Mouse (Mus musculus) CH12.LX (cell line): ENCODE results near the gene Calcoco1. TPM values are rescaled to one million over a fixed set of nuclear protein-coding genes. Genes with fewer than 3 reads are reported as not detected.
A peak's percentile ranks its signal among the peaks of the same experiment; 100 is the strongest.

Experiments used
- DNase-seq: peaks from one replicate; pipeline ENCODE4 v3.0.0-alpha.2; 2013; ENCODE audit errors: extremely low read depth
- H3K27ac ChIP-seq: 2 replicates; pipeline ENCODE4 v1.5.1; 2012; ENCODE audit warnings: low read depth, mild to moderate bottlenecking, control low read depth, moderate library complexity; ENCODE audit not compliant: insufficient read depth
- H3K27me3 ChIP-seq: replicated peaks from 2 replicates; pipeline ENCODE3; 2012; ENCODE audit warnings: inconsistent platforms
- H3K36me3 ChIP-seq, 2 experiments: replicated peaks in 1 of 2; 2 replicates each; pipeline versions ENCODE3 to v1.6.1; 2012; ENCODE audit warnings: inconsistent platforms in 1 of 2, low read length in 1 of 2, mild to moderate bottlenecking in 1 of 2, mixed read lengths in 1 of 2, moderate library complexity in 1 of 2; ENCODE audit not compliant: control insufficient read depth in 1 of 2, insufficient read depth in 1 of 2
- H3K4me1 ChIP-seq, 2 experiments: 2 replicates each; pipeline ENCODE4 v1.6.1; 2012; ENCODE audit warnings: inconsistent platforms in 1 of 2, moderate library complexity in 1 of 2; ENCODE audit not compliant: insufficient read depth in 2 of 2, control insufficient read depth in 1 of 2
- H3K4me2 ChIP-seq: 2 replicates; pipeline ENCODE4 v1.6.1; 2012; ENCODE audit warnings: low read depth, mild to moderate bottlenecking, control low read depth; ENCODE audit not compliant: poor library complexity, insufficient read depth, severe bottlenecking
- H3K4me3 ChIP-seq, 3 experiments: fragments of 150-350 bp in 1 of 3; sonication (generic) in 1 of 3; replicated peaks in 1 of 3; 2 replicates each; pipeline versions ENCODE3 to v1.5.1; 2011 to 2012; ENCODE audit warnings: low read depth in 2 of 3, low read length in 2 of 3, mild to moderate bottlenecking in 2 of 3, moderate library complexity in 2 of 3, control low read depth in 1 of 3, improper control_type of control experiment in 1 of 3, inconsistent platforms in 1 of 3, mixed read lengths in 1 of 3; ENCODE audit not compliant: poor library complexity in 1 of 3
- H3K79me2 ChIP-seq: replicated peaks from 2 replicates; pipeline ENCODE4 v1.6.1; 2012; ENCODE audit warnings: mild to moderate bottlenecking, moderate library complexity; ENCODE audit not compliant: control insufficient read depth, poor library complexity, insufficient read depth, severe bottlenecking; ENCODE audit errors: extremely low read depth
- H3K9ac ChIP-seq: 2 replicates; pipeline ENCODE4 v1.6.1; 2012; ENCODE audit warnings: low read depth, mild to moderate bottlenecking, control low read depth, moderate library complexity; ENCODE audit not compliant: insufficient read depth
- H3K9me3 ChIP-seq: replicated peaks from 2 replicates; pipeline ENCODE3; 2012; ENCODE audit warnings: low read length, inconsistent platforms, mixed read lengths
- BHLHE40 ChIP-seq: IDR thresholded peaks from 2 replicates; pipeline ENCODE4 v1.6.1; 2011; ENCODE audit warnings: mild to moderate bottlenecking, low read depth, low read length, improper control_type of control experiment
- CHD1 ChIP-seq: IDR thresholded peaks from 2 replicates; pipeline ENCODE4 v1.6.1; 2012; ENCODE audit warnings: low read depth, low read length, improper control_type of control experiment, inconsistent platforms
- CTCF ChIP-seq, 2 experiments: IDR thresholded peaks in 1 of 2; conservative IDR thresholded peaks in 1 of 2; 2 replicates each; pipeline ENCODE4 v1.5.1; 2011 to 2012; ENCODE audit warnings: low read depth in 2 of 2, low read length in 2 of 2, improper control_type of control experiment in 1 of 2, inconsistent platforms in 1 of 2, mild to moderate bottlenecking in 1 of 2, moderate library complexity in 1 of 2
- E2F4 ChIP-seq: IDR thresholded peaks from 2 replicates; pipeline ENCODE4 v1.6.1; 2011; ENCODE audit warnings: low read depth, low read length, improper control_type of control experiment; ENCODE audit not compliant: insufficient replicate concordance
- HCFC1 ChIP-seq: IDR thresholded peaks from 2 replicates; pipeline ENCODE4 v1.6.1; 2012; ENCODE audit warnings: low read depth, mild to moderate bottlenecking, inconsistent platforms, low read length, improper control_type of control experiment
- JUND ChIP-seq: conservative IDR thresholded peaks from 2 replicates; pipeline ENCODE4 v1.6.1; 2011; ENCODE audit warnings: low read depth, low read length, improper control_type of control experiment
- MAZ ChIP-seq: IDR thresholded peaks from 2 replicates; pipeline ENCODE4 v1.6.1; 2012; ENCODE audit warnings: low read depth, mild to moderate bottlenecking, inconsistent platforms, low read length, improper control_type of control experiment, moderate library complexity
- POLR2A ChIP-seq: IDR thresholded peaks from 2 replicates; pipeline ENCODE4 v1.6.1; 2011; ENCODE audit warnings: low read depth, mild to moderate bottlenecking, improper control_type of control experiment, low read length
- RAD21 ChIP-seq: IDR thresholded peaks from 2 replicates; pipeline ENCODE4 v1.6.1; 2011; ENCODE audit warnings: low read depth, mild to moderate bottlenecking, low read length, improper control_type of control experiment, moderate library complexity
- SMC3 ChIP-seq: IDR thresholded peaks from 2 replicates; pipeline ENCODE4 v1.6.1; 2011; ENCODE audit warnings: low read depth, low read length, improper control_type of control experiment
- ZKSCAN1 ChIP-seq: IDR thresholded peaks from 2 replicates; pipeline ENCODE4 v1.6.1; 2012; ENCODE audit warnings: low read depth, inconsistent platforms, low read length, improper control_type of control experiment, borderline replicate concordance
- dilution Hi-C: fragments of 300-500 bp; cut with MboI; formaldehyde crosslinking; loops from 2 replicates; pipeline ENCODE4 v1.14.3; 2020; ENCODE audit warnings: low sequenced_read_pairs; ENCODE audit not compliant: extremely low pct_unique_long_range_greater_than_20kb, extremely low pct_ligation_motif_present
- in situ Hi-C: fragments of 300-500 bp; cut with MboI; formaldehyde crosslinking; loops from 3 replicates; pipeline ENCODE4 v1.14.3; 2019; ENCODE audit warnings: low sequenced_read_pairs, low pct_ligation_motif_present, low pct_unique_long_range_greater_than_20kb, mixed read lengths
- polyA plus RNA-seq: library from polyadenylated mRNA; unstranded; fragments of >175 nt; gene quantifications from 2 replicates; pipeline ENCODE4 v1.2.1, GENCODE M21; 2012; ENCODE audit warnings: low read depth; ENCODE audit not compliant: insufficient read length
- total RNA-seq, 2 experiments: library from RNA; depleted of rRNA; stranded (reverse); fragments of 300-350 nt in 1 of 2; fragments of >200 nt in 1 of 2; gene quantifications; 2 replicates each; pipeline ENCODE4 v1.2.3; 2012 to 2014

The Calcoco1 gene
- total and polyA plus RNA-seq, 3 experiments = 3.6 to 8.5 (median 7.6) TPM

DNA sequence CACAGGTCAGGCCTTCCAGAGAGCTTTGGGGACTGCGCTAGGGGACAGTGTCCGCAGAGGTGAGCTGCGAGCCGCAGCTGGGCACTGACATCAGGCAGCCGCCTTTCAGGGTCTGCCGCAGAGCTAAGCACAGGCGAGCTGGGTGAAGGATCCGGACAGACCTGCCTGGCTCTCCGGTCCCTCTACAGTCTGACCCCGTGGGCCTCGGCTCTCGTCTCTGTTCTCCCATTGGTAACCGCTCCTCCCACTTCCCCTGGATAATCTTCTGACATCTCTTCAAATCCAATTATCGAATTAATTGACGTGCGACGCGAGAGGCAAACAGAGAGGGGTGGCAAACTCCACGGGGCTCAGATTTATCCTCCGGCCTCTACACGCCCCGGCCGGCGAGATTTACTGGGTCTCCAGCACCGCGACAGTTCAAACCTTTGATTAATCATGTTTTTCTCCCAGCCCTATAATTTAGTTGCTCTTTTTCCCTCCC lies 29.6 kb downstream of the Calcoco1 start:
- Histone ChIP-seq H3K4me1 (peaks cover 0 to 3% of the 10 kb centered on the region in 2 experiments; a peak in 1 of 4 replicates), H3K4me3 (no peak overlapping the region), H3K27ac (no peak overlapping the region), H3K9ac (no peak overlapping the region; the same call in 1 of the 2 replicates), H3K79me2 (no peaks in the 10 kb centered on the region), H3K9me3 (peaks cover 5% of the 10 kb centered on the region), H3K36me3 (no peaks in the 10 kb centered on the region), H3K4me2 (peak overlapping the region; percentile 59), H3K27me3 (peaks cover 82% of the 10 kb centered on the region)
- in situ Hi-C loops (no loop called here), dilution Hi-C loops (no loop called here)
- TF ChIP-seq CHD1 = no peak
- no peak for DNase-seq

DNA sequence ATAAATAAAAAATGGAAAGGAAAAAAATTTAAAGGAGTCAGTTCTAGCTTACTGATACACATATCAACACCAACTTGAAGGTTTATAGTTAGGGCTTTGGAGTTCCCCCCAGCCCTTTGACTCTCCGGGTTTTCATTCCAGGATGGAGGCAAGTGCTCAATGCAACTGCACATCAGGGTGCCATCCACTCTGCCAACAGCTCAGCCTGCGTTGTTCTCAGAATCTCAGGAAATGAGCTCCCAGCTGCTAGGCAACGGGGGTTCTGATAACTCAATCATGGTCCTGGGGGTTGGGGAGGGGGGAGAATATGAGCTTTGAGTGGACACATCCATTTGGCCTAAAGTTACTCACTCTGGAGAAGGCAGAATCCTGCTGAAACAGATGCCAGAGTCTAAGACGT lies 36.2 kb downstream of the Calcoco1 start:
- Histone ChIP-seq H3K36me3 (no peaks in the 10 kb centered on the region), H3K4me3 (no peak overlapping the region), H3K4me1 (peaks cover 0 to 2% of the 10 kb centered on the region in 2 experiments; a peak in 1 of 4 replicates), H3K79me2 (no peaks in the 10 kb centered on the region)
- TF ChIP-seq HCFC1 = no peak
- no peak for TF ChIP-seq POLR2A
- TF ChIP-seq MAZ = no peak
- no peak for TF ChIP-seq BHLHE40
- TF ChIP-seq, all 38 proteins: peak for 0
- Histone ChIP-seq H3K4me2 (no peak overlapping the region), H3K27ac (no peak overlapping the region), H3K9ac (no peak overlapping the region), H3K9me3 (no peaks in the 10 kb centered on the region), H3K27me3 (peaks cover 67% of the 10 kb centered on the region)
- dilution Hi-C loops (no loop called here), in situ Hi-C loops (no loop called here)
- DNase-seq = no peak

DNA sequence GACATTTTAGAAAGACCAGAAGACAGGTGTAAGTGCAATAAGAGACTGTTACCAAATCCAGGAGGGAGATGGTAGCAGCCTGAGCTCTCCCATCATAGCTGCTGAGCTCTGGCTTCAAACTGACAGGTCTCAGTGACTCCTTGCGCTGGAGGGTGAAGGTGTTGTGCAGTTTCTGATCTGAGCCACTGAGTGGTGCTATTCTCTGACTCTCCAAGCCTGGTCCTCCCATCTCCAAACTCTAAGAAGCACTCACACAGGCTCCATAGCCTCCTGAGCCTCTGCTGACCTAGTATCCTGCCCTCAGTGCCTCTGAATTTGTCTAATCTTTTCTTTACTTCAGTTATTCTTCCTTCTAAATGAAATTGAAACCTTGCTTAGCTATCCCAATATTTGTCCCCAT lies 38.3 kb downstream of the Calcoco1 start:
- dilution Hi-C loops (no loop called here), in situ Hi-C loops (no loop called here)
- H3K4me3 ChIP-seq = no peak overlapping the region
- no peak overlapping the region for H3K4me2 ChIP-seq
- no peaks in the 10 kb centered on the region for H3K79me2 ChIP-seq
- H3K27ac ChIP-seq = no peak overlapping the region
- peaks cover 0 to 2% of the 10 kb centered on the region in 2 experiments; a peak in 1 of 4 replicates for H3K4me1 ChIP-seq
- no peak for TF ChIP-seq ZKSCAN1
- TF ChIP-seq CHD1 = no peak
- no peak for TF ChIP-seq BHLHE40
- no peak for TF ChIP-seq E2F4
- TF ChIP-seq SMC3 = peak; percentile 41
- TF ChIP-seq JUND = no peak
- peak; percentile 36 to 71; a peak in 3 of 4 replicates for TF ChIP-seq CTCF (conservative IDR thresholded peaks at IDR 0.05 in 1 of 2, IDR thresholded peaks at IDR 0.05 in 1 of 2; ENCODE audit: low read depth in 2 of 2, low read length in 2 of 2)
- TF ChIP-seq RAD21 = peak; percentile 51
- H3K9ac ChIP-seq = no peak overlapping the region
- no peaks in the 10 kb centered on the region for H3K9me3 ChIP-seq
- no peaks in the 10 kb centered on the region for H3K36me3 ChIP-seq
- DNase-seq = peak; percentile 49
- H3K27me3 ChIP-seq = peaks cover 64% of the 10 kb centered on the region
